Mouse (Mus musculus) testis, postnatal 10 days (tissue): ENCODE data around the gene D1Ertd622e.

Experiments used
- DNase-seq: peaks from one replicate; pipeline ENCODE4 v3.0.0; 2021; ENCODE audit warnings: low spot score

Gene D1Ertd622e

GRCm38 (mm10) chr1:97634104-97634503 is 27.8 kb downstream of the D1Ertd622e start:
- DNase-seq: no peak

DNA sequence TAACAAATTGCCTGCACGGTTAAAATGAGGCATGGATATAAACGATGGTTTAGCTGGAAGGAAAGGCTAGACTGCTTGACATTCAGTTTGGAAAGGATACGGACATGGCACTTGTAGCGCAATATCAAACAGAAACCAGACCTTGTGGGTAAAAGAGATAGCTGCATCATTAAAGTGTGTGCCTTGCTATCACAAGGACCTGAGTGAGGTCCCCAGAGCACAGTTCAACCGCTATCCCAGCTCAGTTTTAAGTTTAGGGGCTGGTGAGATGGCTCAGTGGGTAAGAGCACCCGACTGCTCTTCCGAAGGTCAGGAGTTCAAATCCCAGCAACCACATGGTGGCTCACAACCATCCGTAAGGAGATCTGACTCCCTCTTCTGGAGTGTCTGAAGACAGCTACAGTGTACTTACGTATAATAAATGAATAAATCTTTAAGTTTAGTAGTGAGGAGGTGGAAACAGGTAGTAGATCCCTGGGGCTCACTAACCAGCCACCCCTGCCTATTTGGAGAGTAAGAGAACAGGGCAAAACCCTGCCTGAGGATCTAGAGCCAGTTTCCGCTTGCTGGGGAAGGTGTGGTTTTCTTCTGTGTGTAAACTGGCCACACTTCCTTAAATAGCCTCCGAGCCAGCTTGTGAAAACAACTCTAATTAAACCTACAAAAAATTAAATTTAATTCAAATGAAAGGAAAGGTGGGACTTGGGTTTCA is 29.2 kb downstream of the D1Ertd622e start:
- DNase-seq: no peak

- DNase-seq: no peak
Measured at GRCm38 (mm10) chr1:97631843-97632470, 29.9 kb downstream of the D1Ertd622e start.

- DNase-seq: no peak
Measured at GRCm38 (mm10) chr1:97630146-97630545, 31.7 kb downstream of the D1Ertd622e start.

GRCm38 (mm10) chr1:97628859-97629258 is 33.0 kb downstream of the D1Ertd622e start:
- DNase-seq: no peak

GRCm38 (mm10) chr1:97628016-97628415 is 33.9 kb downstream of the D1Ertd622e start:
- DNase-seq: no peak

DNA sequence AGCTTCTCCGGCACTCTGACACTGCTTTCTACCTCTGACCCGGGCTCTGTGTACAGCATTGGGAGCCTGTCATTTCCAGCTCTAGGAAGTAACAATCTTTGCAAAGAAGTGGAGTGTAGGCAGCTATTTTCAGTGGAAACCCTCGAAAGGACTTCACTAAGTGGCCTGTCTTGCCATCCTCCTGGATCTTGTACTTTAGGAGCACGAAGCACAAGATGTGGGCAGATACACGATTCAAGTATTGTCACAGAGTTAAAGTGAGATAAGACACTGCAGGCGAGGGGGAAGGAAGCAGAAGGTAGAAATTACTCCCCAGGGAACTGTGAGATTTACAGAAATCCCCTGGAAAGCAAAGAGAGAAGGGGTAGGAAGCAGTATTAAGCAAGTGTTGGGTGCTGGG is 36.4 kb downstream of the D1Ertd622e start:
- DNase-seq: no peak

- no peak for DNase-seq
Measured at GRCm38 (mm10) chr1:97624386-97624785, 37.5 kb downstream of the D1Ertd622e start.

DNA sequence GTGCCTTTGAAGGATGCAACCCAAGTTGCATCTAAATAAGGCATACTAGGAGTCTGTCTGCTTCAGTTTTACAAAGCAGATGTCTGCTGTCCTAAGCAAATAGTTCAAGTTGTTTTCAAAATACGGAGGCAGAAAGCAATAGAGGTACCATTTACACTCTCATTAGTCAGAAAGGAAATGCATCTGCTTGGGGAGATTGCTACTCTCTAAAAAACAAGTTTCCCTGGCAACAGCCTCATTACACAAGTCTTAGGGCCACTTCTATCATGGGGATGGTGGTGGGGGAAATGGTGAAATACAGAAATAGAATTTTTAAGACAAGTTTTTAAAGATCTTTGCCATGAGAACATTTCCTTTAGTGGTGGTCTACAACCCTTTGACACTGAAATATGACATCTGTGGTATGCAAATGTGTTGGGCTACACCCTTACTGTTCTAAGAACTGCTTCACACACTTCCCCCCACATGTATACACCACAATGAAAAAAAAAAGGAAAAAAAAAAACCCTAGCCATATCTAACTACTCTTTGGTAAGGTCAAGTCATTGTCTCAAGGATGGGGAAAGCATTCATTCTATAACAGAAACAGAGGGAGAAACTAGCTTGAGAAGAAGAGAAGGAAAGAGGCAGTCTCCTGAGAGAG is 38.5 kb downstream of the D1Ertd622e start:
- DNase-seq: no peak

- DNase-seq: no peak
Measured at GRCm38 (mm10) chr1:97622574-97623208, 39.2 kb downstream of the D1Ertd622e start.

DNA sequence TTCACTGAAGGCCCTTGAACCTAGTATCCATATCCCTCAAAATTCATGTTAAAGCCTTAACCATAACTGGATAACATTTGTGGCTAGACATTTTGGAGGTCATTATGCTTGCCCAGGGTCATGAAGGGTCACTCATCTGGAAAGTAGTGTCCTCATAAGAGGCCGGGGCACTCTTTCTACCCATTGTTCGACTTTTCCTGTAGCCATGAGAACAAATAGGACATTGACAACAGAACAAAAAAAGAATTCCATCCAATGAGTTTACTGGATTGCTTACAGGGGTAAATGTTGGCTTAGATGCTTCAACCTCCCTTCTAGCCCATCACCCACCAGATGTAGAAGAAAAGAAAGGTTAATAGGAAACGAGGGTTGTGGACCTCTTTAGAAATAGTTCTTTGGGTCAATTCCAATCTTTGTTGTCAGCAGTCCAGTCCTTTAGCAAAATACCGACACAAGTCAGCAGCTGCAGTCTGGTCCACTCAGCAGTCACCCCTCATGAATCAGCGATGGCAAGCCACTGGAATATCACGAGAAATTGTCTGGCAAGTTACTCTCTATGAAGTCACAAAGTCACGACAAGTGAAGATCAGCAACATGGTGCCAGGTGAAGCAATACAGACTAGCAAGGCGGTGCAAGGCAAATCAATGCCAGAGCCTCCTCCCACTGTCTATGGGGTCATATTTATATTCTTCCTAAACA is 42.1 kb downstream of the D1Ertd622e start:
- no peak for DNase-seq

GRCm38 (mm10) chr1:97615525-97615924 is 46.3 kb downstream of the D1Ertd622e start:
- DNase-seq: no peak

- no peak for DNase-seq
Measured at GRCm38 (mm10) chr1:97614531-97615462, 47.1 kb downstream of the D1Ertd622e start.

DNA sequence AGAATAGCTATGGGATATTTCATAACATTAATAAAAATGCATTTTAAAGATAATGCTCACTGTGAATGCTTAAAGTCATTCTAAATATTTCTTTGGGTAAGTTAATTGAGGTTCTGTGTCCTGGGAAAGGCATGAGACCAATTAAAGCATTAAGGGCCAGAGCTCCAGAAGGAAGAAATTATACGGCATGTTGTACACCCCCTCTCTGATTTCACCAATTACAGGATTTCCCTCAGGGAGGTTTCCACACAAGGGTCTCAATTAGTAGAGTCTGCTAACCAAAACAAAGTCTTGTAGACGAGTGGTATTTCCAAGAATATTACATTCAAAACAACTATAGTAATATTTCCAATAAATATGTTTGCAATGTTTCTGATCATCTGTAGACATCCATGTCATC is 50.1 kb downstream of the D1Ertd622e start:
- DNase-seq: no peak

DNA sequence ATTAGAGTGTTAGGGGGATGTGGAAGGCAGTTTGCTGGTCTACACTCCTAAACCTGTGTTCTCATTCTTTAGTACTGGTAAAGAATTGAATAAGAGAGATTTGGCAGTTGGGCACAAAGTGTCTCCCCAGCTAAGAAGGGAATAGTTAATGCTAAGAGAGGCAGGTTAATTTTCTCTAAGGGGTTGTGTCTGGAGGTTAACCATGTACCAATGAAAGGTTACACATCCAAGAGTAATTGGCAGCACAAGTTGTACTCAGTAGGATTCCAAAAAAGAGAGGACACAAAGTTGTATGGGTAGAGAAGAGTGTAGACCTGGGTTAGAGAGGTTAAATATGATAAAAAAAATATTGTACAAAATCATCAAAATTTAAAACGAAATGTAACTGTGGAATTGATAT is 58.5 kb downstream of the D1Ertd622e start:
- no peak for DNase-seq

GRCm38 (mm10) chr1:97600371-97600770 is 61.5 kb downstream of the D1Ertd622e start:
- no peak for DNase-seq

DNA sequence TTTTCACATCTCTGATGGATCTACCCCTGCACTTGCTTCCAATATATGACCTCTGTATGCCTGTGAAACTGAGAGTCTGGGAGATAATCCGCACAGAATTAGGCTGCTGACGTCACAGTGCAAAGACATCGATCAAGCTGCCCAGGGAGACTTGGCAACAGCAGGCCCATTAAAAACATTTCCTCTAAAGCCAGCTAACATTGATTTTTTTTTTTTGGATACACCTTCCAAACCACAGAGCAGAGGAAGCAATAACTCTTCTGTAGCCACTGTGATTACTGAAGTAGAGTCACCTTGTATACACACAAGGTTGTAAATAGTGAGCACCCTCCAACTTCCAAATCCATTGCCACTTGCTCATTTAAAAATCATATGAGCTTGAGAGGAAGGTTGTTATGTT is 62.8 kb downstream of the D1Ertd622e start:
- DNase-seq: no peak

GRCm38 (mm10) chr1:97588561-97588960 is 73.3 kb downstream of the D1Ertd622e start:
- DNase-seq: no peak

- no peak for DNase-seq
Measured at GRCm38 (mm10) chr1:97585106-97585505, 76.8 kb downstream of the D1Ertd622e start.

- DNase-seq: no peak
Measured at GRCm38 (mm10) chr1:97584171-97584570, 77.7 kb downstream of the D1Ertd622e start.

GRCm38 (mm10) chr1:97583085-97583484 is 78.8 kb downstream of the D1Ertd622e start:
- DNase-seq: no peak
